Mouse (Mus musculus): ENCODE data around the gene Tmem50a. TPM values are rescaled to one million over a fixed set of nuclear protein-coding genes. Genes with fewer than 3 reads are reported as not detected.

Tmem50a gene
- total RNA-seq, 2 experiments from 2014 or later, result 103 to 115 TPM

DNA sequence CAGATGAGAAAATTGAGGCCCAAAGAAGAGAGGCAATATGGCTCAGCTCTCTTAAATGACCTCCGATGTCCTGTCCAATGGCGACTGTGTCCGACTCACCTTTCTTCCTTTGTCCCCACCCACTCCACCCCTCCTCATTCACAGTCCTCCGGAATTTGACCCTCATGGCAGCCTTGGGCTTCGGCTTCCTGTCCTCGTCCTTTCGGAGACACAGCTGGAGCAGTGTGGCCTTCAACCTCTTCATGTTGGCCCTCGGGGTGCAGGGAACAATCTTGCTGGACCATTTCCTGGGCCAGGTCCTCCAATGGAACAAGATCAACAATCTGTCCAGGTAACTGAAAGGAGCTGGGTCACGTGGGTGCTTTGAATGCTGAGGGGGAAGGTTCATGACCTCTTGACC is 38.7 kb downstream of the Tmem50a start:
- no peak for DNase-seq

DNA sequence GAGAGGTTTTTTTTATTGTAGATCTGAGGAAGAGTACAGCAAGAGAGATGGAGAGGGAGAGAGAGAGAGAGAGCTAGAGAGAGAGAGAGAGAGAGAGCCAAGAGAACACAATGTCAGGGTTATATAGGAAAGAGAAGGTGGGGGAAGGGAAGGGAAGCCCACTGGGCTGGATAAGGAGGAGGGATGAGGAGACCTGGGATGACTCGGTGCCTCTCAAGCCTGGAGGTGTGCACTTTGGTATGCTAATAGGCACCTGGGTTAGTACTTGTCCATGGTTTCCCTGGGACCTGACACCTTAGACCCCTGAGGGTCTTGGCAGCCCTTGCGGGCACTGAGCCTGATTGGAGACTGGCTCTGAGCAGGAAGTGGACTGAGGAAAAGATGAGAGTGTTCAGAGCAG is 42.9 kb downstream of the Tmem50a start:
- DNase-seq, result no peak

DNA sequence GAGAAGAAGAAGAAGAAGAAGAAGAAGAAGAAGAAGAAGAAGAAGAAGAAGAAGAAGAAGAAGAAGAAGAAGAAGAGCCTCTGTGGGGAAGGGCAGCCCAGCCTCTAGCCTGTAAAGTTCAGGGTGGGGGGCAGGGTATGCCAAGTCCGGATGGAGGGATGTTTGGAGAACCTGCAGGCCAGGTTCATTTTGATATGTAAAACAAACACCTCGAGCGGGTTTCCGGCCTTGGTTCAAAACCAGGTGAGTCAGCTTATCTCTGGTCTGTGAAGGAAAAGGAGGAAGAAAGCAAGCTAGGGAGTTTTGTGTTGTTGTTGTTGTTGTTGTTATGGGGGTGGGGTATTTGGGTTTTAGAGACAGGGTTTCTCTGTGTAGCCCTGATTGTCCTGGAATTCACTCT is 43.3 kb downstream of the Tmem50a start:
- DNase-seq, result no peak

DNA sequence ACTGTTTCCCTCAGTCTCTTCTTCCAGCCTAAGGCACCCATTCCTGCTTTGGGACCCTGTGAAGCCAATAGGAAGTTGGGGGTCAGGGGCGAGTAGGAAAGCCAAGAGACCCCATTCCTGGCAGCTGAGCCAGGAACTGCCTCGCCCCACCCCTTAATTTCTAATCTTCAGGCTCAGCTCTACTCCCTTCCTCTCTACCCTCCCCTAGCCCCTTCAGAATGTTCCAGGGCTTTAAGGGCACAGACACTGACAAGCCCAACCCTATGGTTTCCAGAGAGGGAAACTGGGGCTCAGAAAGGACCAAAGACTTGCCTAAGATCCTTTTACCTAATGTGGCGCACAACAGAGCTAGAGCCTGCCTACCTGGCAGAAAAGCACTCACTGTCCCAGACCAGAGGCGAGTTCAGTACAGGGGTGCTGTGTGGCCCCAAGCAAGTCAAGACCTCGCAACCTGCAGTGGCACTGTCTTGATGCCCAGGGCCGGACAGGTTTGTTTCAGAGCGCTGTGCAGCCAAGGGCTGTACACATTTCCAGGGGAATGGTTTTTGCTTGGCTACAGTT is 44.9 kb downstream of the Tmem50a start:
- DNase-seq, result no peak

DNA sequence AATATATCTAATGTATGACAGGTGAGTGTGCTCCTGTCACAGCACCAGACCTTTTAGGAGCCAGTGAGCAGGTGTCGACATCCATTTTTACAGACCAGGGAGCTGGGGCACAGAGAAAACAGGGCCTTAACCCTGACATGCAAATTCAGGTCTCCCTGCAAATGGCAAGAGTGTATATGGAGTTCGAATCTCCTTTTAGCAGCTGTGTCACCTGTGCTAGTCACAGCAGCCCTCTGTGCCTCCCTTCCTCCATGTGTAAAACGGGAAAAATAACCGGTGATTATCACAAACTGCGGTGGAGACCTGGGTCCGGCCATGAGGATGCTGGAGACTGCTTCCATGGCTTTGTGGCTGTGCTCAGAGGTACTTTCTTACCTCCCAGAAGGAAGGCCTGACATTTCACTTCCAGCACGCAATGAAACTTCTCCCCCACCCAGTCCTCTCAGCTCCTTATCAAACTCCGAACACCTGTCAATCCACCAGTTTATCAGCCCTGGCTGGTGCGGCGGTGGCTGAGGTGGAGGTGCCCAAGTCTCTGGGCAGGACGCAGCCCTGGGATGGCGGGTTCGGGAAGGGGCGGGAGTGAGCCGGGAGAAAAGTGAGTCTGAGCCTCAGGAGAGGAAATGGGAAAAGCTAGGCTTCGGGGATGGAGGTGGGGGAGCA is 45.6 kb downstream of the Tmem50a start:
- no peak for DNase-seq

DNA sequence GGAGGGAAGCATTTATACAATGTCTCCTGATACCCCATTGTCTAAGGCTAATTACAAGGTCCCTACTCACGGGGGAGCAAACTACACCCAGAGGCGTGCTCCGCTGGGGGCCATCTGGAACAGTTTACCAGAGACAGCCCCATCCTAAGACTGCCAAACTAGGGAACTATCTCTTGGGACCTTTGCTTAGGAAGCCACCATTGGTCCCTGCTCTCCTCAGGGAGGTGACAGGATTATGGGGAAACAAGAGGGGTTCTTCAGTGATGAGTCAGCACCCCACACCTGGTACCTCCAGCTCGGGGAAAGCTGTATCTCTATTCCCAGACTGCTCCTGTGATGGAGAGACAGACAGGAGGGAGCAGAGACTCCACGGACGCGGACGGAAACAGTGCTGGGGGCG is 46.3 kb downstream of the Tmem50a start:
- no peak for DNase-seq

DNA sequence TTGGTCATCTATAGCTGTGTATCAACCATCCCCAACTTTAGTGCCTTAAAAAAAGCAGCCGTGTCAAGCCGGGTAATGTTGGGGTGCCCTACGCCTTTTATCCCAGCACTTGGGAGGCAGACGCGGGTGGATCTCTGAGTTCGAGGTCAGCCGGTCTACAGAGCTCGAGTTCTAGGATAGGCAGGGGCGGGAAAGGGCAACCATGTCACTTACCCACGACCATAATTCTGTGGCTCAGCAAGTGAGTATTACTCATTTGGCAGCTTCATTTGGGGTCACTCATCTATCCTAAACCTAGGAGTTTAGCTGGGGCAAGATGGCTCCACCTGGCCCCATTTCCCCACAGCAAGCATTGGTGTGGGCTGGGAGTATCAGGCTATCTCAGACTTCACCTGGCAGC is 46.8 kb downstream of the Tmem50a start:
- no peak for DNase-seq

DNA sequence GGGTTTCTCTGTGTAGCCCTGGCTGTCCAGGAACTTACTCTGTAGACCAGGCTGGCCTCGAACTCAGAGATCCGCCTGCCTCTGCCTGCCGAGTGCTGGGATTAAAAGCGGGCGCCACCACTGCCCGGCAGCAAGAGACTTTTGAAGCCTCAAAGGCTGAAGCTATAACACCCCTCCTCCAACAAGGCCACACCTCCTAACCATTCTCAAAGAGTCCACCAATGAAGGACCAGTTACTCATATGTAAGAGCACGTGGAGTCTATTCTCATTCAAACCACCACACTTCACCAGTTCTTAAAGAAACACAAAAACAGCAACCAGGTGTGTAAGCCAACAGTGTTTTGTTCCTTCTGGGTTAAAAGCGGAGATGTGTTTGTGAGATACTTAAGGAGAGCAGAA is 47.2 kb downstream of the Tmem50a start:
- DNase-seq, result no peak

DNA sequence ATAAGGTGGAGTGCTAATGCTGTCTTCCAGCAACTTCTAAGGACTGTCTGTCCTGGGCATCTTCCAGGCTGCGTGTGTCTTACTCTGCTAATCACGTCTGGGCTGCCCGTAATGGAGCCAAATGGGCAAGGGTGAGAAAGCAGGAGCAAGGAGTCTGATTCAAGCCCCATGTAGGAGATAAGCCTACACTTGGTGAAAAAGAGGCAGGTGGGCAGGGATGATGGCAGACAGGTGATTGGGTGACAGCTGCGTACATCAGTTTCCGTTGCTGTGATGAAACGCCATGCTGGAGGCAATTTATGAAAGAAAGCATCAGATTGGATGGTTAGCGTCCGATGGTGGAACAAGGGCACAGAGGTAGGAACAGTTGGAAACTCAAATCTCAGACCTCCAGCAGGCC is 47.6 kb downstream of the Tmem50a start:
- no peak for DNase-seq

DNA sequence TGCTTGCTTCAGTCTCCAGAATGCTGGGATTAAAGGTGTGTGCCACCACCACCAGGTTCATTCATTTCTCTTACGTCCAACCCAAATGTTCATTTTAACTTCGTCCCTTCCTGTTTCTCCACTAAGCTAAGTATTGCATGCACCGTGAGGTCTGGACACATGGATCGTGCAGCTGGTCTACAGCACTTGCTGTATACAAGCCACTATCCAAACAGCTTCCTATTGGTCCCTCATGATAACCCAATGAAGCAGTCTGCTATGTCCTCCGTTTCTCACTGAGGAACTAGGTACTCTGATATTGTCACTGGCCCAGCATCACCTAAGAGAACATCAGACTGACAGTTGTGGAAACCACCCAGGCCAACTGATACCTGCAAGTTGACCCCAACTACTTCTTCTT is 49.0 kb downstream of the Tmem50a start:
- no peak for DNase-seq

DNA sequence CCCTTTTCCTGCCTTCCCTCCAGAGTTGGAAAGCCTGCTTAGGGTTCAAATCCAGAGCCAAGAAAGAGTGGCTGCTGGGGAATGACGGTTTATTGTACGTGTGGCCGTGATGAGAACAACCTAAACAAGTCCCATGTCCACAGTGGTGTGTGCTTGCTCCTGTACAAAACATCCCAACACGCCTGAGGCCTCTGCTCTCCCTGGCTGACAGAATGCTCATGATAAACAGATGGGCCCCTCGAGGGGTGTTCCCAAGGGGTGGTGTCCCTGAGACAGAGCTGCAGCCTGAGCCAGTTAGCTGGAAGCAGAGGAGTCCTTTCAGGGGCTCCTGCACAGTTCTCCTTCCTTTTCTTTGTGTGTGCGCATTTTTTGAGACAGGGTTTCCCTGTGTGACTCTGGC is 49.5 kb downstream of the Tmem50a start:
- DNase-seq, result no peak

DNA sequence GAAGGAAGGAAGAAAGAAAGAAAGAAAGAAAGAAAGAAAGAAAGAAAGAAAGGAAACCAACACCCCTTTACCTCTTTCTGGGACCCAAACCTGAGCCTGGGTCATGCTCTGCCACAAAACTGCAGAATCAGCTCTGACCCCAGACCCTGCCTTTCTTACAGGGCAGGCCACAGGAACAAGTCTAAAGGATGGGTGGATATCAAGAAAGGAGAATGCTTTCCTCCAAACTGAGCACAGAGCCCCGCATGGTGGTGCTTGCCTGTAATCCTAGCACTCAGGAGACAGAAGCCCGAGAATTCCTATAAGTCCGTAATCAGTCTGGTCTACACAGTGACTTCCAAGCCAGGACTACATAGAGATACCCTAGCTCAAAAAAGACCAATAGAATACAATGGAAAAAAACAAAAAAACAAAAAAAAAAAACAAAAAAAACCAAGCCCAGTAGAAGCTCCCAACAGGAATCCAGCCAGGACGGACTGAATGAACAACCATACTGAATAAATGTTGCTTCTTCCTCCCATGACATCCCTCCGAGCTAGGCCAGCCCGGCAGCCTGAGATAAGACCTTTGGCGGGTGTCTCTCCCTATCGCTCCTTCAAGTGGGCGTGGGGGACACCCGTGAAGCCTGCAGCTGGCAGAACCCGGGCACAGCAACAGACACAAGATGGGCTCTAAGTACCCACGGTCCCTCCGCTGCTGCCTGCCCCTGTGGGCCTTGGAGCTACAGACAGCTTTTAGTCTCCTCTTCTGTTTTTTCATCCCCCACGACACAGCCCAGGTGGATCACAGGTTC is 50.7 kb downstream of the Tmem50a start, which contains the start of gene Rhd:
Rhd (plus strand) TSS at position 600 of the 793 bp plus-strand sequence.
- DNase-seq, result no peak

DNA sequence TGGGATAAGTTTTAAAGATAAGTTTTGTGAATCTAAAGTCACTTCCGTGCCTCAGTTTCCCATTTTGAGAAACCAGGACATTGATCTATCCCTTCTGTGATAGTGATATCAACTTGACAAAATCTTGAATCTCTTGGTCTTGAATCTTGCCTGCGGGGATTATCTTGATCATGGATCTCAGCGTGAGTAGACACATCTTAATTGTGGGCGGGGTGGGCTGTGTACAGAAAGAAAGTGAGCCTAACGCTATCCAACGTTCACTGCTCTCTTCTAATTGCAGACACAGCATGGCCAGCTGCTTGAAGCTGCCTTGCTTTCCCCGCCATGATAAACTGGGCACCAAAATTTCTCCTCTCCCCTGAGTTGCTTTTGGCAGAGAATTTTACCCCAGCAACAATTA is 51.8 kb downstream of the Tmem50a start:
- no peak for DNase-seq

DNA sequence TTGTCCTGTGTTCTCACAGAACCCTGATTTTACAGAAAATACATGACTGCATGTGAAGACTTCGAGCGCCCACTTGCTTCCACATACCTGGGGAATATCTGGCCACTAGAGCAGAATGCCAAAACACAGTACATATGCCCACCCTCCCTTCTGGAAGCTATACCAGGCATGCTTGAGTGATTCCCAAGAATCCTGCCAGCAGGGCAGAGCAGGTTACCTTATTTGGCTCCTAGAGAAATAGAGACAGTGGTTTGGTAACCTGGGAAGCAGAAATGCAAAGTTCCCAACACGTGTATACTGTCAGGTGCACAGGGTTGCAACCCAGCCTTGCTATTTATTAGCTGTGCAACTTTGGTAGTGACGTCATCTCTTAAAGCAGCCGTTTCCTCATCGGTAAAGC is 52.9 kb downstream of the Tmem50a start:
- DNase-seq, result no peak

DNA sequence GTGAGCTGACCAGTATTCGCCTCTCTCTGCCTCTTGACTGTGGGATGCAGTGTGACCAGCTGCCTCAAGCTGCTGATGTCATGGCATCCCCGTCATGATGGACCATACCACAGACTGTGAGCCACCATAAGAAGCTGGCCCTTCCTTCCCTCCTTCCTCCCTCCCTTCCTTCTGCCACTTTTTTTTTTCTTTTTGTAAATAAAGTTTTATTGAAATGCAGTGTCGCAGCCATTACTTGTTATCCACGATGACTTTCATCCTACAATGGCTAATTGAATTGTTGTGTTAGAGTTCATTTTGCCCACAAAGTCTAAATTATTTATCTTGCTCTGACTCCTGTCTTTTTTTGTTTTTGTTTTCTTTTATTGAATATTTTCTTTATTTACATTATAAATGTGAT is 56.3 kb downstream of the Tmem50a start:
- DNase-seq, result no peak

DNA sequence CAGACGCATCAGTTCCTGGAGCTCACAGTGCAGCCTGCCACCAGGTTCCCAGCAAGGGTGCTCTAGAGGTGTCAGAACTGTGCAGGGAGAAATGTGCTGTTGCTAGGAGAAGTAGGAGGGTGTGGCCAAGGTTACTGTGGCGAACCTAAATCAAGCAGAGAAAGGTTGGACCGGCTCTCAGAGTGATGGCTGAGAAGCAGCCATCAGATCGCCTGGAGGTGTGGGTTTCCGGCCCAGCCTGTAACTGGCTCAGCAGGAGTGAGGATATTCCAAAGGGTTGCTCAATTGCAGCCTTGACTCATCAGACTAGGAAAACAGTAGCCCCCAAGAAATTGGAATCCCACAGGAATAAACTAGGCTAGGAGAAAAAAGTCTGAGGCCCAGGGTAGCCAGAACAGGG is 58.3 kb downstream of the Tmem50a start:
- DNase-seq, result no peak

DNA sequence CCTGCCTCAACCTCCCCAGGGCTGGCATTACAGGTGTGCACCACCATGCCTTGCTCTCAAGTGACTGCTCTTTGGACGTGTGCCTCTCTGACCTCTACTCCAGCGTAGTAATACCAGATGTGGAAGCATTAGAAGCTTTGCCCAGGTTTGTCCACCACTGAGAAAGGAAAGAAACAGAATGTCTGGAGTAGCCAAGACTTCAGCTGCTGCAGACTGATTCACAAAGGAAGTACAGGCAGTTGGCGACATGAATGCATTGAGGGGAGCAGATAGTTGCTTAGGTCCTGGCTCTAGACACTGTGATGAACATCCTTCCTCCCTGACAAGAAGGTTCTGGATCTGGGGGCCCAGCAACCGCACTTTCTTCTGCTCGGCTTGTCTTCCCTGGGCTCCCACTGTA is 58.8 kb downstream of the Tmem50a start:
- no peak for DNase-seq

DNA sequence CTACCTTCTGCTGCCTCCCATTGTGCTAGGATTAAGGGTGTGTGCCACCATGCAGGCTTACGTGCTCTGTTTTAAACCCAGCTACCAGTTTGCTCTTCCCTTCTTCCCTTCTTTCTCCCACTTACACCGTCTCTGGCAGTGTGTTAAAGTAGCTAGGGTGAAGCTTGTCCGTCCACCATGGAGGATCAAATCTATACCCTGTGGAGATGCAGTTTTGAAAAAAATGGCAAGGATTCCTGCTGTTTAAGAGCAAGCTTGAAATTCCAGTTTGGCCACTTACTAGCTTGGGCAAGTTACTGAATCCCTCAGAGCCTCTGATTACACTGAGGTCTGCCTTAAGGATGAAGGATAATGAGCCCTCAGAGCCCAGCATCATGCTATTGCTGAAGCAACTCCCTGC is 59.5 kb downstream of the Tmem50a start:
- DNase-seq, result no peak

DNA sequence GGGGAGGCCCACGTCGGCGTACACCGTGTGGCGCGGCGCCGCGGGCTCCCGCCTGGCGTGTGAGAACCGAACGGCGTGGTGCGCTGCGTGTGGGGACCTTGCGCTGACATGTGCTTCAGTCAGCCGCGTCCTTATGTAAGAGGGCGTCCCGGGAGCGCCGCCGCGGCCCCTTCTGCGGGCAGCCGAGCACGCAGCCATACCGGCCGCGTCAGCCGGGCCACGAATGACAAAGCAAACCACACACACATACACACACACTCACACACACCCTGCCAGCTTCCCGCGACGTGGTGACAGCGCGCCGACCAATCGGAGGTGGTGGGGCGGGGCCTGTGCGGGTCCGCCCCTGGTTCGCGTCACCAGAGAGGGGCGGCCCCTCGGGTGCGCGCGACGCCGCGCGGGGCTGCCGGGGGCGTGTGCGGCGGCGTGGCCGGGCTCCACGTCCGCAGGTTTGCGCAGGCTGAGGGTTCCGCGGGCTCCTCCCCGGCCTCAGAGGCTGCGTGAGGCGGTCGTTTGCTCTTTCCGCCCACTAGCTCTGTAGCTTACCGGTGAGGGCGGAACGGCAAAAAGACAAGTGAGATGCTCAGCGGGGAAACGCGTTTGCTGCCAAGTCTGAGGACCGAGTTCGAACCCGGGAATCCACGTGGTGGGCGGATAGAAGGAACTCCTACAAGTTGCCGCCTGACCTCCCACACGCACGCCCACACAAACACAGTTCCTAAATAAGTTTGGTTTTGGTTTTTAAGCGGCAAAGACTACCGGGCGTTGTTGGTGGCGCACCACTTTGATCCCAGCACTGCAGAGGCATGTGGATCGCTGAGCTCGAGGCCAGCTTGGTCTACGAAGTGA is 61.0 kb downstream of the Tmem50a start:
- peak; percentile 95 for DNase-seq

DNA sequence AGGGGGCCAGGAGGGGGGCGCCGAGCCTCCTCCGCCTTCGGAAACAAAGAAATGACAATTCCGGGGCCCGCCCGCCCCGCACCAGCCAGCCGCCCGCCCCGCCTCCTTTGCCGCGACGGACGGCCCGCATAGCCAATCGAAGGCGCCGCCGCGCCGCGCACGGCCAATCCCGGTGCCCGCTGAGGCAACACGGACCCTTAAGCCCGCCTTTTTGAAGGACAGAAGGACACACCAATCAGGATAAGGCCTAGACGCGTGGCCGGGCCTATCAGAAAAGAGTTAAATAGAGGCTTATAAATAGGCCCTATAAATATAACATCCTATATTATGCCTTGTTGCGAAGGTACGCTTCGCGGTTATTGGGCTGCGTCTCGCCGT is 61.6 kb downstream of the Tmem50a start, which contains the start of gene Maco1:
Maco1 (minus strand) TSS at position 87 of the 378 bp plus-strand sequence.
- peak; percentile 99 to 100 for DNase-seq

DNA sequence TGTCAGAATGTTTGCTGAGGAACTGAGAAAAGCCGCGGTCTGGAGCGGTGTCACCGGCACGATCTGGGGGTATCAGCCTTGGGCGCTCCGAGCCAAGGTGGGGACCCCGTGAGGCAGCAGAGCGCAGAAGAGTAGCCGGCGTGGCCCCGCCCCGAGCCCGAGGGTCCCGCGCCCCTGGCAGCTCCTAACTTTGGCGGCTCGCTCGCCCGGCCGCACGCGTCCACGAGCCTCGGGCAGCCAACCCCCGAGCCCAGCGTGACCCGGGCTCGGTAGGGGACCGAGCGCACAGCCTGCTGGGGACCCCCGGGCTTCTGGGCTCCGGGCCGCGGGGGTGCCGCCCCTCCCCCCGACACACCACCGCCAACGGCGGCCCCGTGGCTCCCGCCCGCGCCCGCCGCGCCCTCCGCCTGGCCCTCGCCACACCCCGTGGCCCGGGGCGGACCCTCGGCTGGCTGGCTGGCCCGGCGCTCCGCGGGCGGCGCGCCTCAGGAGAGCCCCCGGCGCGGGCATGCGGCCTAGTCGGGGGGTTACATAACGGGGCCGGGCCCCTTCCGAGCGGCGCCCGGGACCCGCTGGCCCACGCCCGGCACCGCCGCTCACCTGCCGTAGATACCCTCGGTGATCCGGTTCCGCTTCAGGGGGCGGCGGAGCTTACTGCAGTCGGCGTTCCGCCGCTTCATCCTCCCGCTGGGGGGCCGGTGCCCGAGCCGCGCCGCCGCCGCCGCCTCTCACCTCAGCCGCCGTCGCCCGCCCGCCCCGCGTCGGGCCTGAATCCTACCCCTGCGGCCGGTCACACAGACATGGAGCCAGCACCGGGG is 62.2 kb downstream of the Tmem50a start:
- peak in 1 of 2 experiments; percentile 8 for DNase-seq

DNA sequence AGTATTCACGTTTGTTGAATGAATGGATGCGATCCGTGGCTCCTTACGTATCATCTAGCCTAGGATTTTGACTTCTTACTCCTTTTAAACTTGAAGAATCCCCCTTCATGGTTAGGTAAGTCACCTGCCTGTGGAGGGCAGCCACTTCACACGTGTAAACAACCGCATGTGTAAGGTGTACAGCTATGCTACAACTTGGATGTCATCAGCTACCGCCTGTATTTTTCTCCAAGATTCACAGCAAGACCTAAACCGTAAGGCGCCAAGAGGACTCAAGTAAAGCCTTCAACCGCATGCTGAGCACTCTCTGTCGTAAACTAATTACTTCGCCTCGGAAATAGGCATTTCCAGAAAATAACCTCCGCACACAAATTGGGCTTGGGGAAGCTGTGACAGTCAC is 62.9 kb downstream of the Tmem50a start:
- no peak for DNase-seq

All from layer of hippocampus, postnatal 36 days (tissue).